In the genomic region with DNA sequence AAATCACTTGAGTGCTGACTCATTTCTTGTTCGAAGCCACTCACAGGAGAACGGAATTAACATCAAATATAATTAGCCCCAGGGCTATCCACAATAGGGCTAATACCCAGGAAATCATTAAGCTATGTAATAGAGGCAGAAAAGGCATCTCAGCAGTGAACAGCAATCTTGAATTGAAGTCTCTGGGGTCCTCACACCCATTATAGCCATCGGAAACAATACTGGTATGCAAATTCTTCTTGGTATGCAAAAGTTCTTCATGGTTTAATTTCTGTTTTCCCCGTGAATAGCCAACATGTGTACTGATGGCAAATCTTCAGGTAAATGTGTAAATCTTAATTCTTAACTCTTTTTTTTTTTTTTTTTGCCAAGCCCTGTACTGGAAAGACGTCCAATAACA, we compare ENCODE assay signal across 17 mouse cellular contexts. TPM values are rescaled to one million over a fixed set of nuclear protein-coding genes. Genes with fewer than 3 reads are reported as not detected.
"Had no signal": no experiment of that assay in that cellular context is flagged by ENCODE, and none has a peak within 500 bp of the region (broad histone marks: within the 10 kb centered on the region; RNA-seq: fewer than 3 reads in every experiment).

No protein-coding gene starts in this region.

- H3K27me3 ChIP-seq: stomach, embryonic 15.5 days had no signal

- H3K36me3 ChIP-seq: neural tube, embryonic 13.5 days; neural tube, embryonic 15.5 days; stomach, embryonic 15.5 days had no signal

- H3K4me2 ChIP-seq: neural tube, embryonic 13.5 days; neural tube, embryonic 15.5 days; stomach, embryonic 15.5 days had no signal

- H3K9ac ChIP-seq: neural tube, embryonic 13.5 days; neural tube, embryonic 15.5 days; stomach, embryonic 15.5 days had no signal

- H3K9me3 ChIP-seq: neural tube, embryonic 13.5 days; neural tube, embryonic 15.5 days; stomach, embryonic 15.5 days had no signal

- H3K4me3 ChIP-seq: neural tube, embryonic 13.5 days; neural tube, embryonic 15.5 days; stomach, embryonic 15.5 days had no signal

- H3K27ac ChIP-seq: neural tube, embryonic 13.5 days; neural tube, embryonic 15.5 days; stomach, embryonic 15.5 days; stomach, postnatal 0 days had no signal

- H3K4me1 ChIP-seq: stomach, embryonic 15.5 days had no signal

- DNase-seq: retina, postnatal 1 day; right cerebral cortex, adult 18-20 months; right cerebral cortex, postnatal 14 days; right cerebral cortex, postnatal 25 days; right cerebral cortex, postnatal 4 days; spleen, adult 18-20 months; thymus, adult 18-20 months; thymus, adult 2 months; thymus, postnatal 14 days; thymus, postnatal 25 days; thymus, postnatal 36 days; thymus, postnatal 4 days had no signal

RNA-seq across cellular contexts. Expression of gene Hsd17b13, which starts 46.7 kb away (rescaled TPM):
- polyA plus RNA-seq: neural tube, embryonic 13.5 days; neural tube, embryonic 14.5 days; neural tube, embryonic 15.5 days; thymus, adult 2 months had no signal
